Comparison of ENCODE assay signal across 24 mouse cellular contexts in the genomic region with DNA sequence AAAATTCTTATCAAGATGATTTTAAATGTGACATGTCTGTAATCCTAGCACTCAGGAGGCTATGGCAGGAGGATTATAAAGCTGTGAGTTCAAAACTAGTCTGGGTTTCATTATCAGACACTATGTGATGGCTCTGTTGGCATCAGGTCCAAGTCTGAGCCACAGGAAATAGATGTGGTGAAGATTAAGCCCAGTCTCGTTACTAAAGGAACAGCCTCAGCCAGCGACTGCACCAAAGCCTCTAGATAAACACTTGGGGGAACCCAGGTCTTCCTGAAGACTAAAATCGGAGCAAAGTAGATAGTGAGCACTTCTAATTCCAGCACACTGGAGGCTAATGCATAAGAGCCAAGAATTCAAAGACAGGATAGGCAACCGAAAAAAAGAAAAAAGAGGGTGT. TPM values are rescaled to one million over a fixed set of nuclear protein-coding genes. Genes with fewer than 3 reads are reported as not detected.
DNase-seq lines count a peak whose midpoint lies in the region; ATAC-seq and TF ChIP-seq lines count a peak whose summit lies in the region.
"Had no signal": no experiment of that assay in that cellular context is flagged by ENCODE, and none has a peak within 500 bp of the region (broad histone marks: within the 10 kb centered on the region; RNA-seq: fewer than 3 reads in every experiment).

No protein-coding gene starts in this region.

- WGBS in liver, postnatal 0 days (ENCODE audit: insufficient replicate concordance), result 16% methylated on average over 4 of the region's 4 CpGs
- 16% methylated on average over 4 of the region's 4 CpGs for WGBS in liver, embryonic 12.5 days (ENCODE audit: insufficient replicate concordance)
- 62% methylated on average over 4 of the region's 4 CpGs for WGBS in intestine, embryonic 16.5 days

- H3K9me3 ChIP-seq in liver, postnatal 0 days (ENCODE audit: low read length), result no peaks in the 10 kb centered on the region
- H3K9me3 ChIP-seq in liver, embryonic 12.5 days (replicated peaks), result no peaks in the 10 kb centered on the region
- no peaks in the 10 kb centered on the region for H3K9me3 ChIP-seq in intestine, embryonic 16.5 days (ENCODE audit: control insufficient read depth, low read length)
- H3K9me3 ChIP-seq: embryonic facial prominence, embryonic 12.5 days; forebrain, embryonic 15.5 days; heart, embryonic 15.5 days; hindbrain, embryonic 15.5 days had no signal

- H3K4me3 ChIP-seq in liver, postnatal 0 days (ENCODE audit: low read depth, low read length), result no peak overlapping the region
- no peak overlapping the region for H3K4me3 ChIP-seq in liver, embryonic 12.5 days
- H3K4me3 ChIP-seq in intestine, embryonic 16.5 days (ENCODE audit: low read length), result no peak overlapping the region
- H3K4me3 ChIP-seq: embryonic facial prominence, embryonic 12.5 days; forebrain, embryonic 15.5 days; heart, adult 2 months; heart, embryonic 15.5 days; hindbrain, embryonic 15.5 days had no signal

- no peak for TF ChIP-seq CTCF in liver, postnatal 0 days (IDR thresholded peaks at IDR 0.05; ENCODE audit: low read depth)

- no peak for DNase-seq in liver, postnatal 0 days
- DNase-seq in gastrocnemius, adult 8-10 months (ENCODE audit: low spot score in 2 of 2), result no peak
- DNase-seq: adrenal gland, adult 8-10 months; adrenal gland, postnatal 36 days; B cell, adult 2 months; cerebellum, adult 11 months; cerebellum, adult 8-10 months; cerebellum, postnatal 14 days; gastrocnemius, postnatal 10 days; heart, adult 2 months; heart, postnatal 14 days had no signal

- H3K4me1 ChIP-seq in liver, postnatal 0 days (ENCODE audit: insufficient read depth), result peaks cover 14% of the 10 kb centered on the region
- H3K4me1 ChIP-seq in liver, embryonic 12.5 days, result no peaks in the 10 kb centered on the region; the same call in 1 of the 2 replicates
- peaks cover 11% of the 10 kb centered on the region for H3K4me1 ChIP-seq in intestine, embryonic 16.5 days (ENCODE audit: control insufficient read depth, insufficient read depth, low read length)
- H3K4me1 ChIP-seq: embryonic facial prominence, embryonic 12.5 days; forebrain, embryonic 15.5 days; heart, embryonic 15.5 days; hindbrain, embryonic 15.5 days had no signal

- H3K4me2 ChIP-seq in liver, postnatal 0 days (ENCODE audit: low read depth, low read length), result no peak overlapping the region
- H3K4me2 ChIP-seq in liver, embryonic 12.5 days, result no peak overlapping the region
- H3K4me2 ChIP-seq in intestine, embryonic 16.5 days (ENCODE audit: low read depth, low read length), result no peak overlapping the region
- H3K4me2 ChIP-seq: embryonic facial prominence, embryonic 12.5 days; forebrain, embryonic 15.5 days; heart, embryonic 11.5 days; heart, embryonic 15.5 days; hindbrain, embryonic 15.5 days had no signal

- H3K36me3 ChIP-seq in liver, postnatal 0 days (replicated peaks; ENCODE audit: insufficient read depth, low read length), result no peaks in the 10 kb centered on the region
- H3K36me3 ChIP-seq in liver, embryonic 12.5 days, result no peaks in the 10 kb centered on the region
- H3K36me3 ChIP-seq in intestine, embryonic 16.5 days (ENCODE audit: control insufficient read depth, insufficient read depth, low read length), result no peaks in the 10 kb centered on the region
- H3K36me3 ChIP-seq: embryonic facial prominence, embryonic 12.5 days; forebrain, embryonic 15.5 days; G1E; heart, embryonic 15.5 days; hindbrain, embryonic 15.5 days had no signal

- peak overlapping the region; percentile 34; the same call in 1 of the 2 replicates for H3K27ac ChIP-seq in liver, postnatal 0 days (ENCODE audit: low read depth)
- no peak overlapping the region for H3K27ac ChIP-seq in liver, embryonic 12.5 days
- H3K27ac ChIP-seq in intestine, embryonic 16.5 days (ENCODE audit: low read length), result 0 out of 2 replicates have a peak overlapping the region, but pooled peaks have one; percentile 4
- H3K27ac ChIP-seq: embryonic facial prominence, embryonic 12.5 days; forebrain, embryonic 15.5 days; heart, adult 2 months; heart, embryonic 15.5 days; hindbrain, embryonic 15.5 days had no signal

- no peak overlapping the region for H3K9ac ChIP-seq in liver, postnatal 0 days (replicated peaks)
- H3K9ac ChIP-seq in liver, embryonic 12.5 days, result no peak overlapping the region
- no peak overlapping the region for H3K9ac ChIP-seq in intestine, embryonic 16.5 days (ENCODE audit: low read depth, low read length)
- H3K9ac ChIP-seq: embryonic facial prominence, embryonic 12.5 days; forebrain, embryonic 15.5 days; heart, embryonic 15.5 days; hindbrain, embryonic 15.5 days had no signal

- no peak for TF ChIP-seq EP300 in liver, postnatal 0 days (IDR thresholded peaks at IDR 0.05; ENCODE audit: low read depth)

- ATAC-seq in liver, postnatal 0 days, result no peak
- ATAC-seq in liver, embryonic 12.5 days, result no peak
- peak; percentile 70 for ATAC-seq in common myeloid progenitor, adult 5-6 weeks (replicated peaks; ENCODE audit: low read depth, poor library complexity, severe bottlenecking)
- ATAC-seq in intestine, embryonic 16.5 days, result peak; percentile 16; the same call in 1 of the 2 replicates
- no peak for ATAC-seq in cerebellum, adult (ENCODE audit: insufficient number of reproducible peaks, low FRiP score, low TSS enrichment)
- ATAC-seq: CD4-positive, CD25-positive, alpha-beta regulatory T cell, adult 4 months; forebrain, embryonic 15.5 days had no signal

- no peaks in the 10 kb centered on the region for H3K27me3 ChIP-seq in liver, postnatal 0 days (ENCODE audit: insufficient read depth, low read length)
- H3K27me3 ChIP-seq in liver, embryonic 12.5 days (replicated peaks), result no peaks in the 10 kb centered on the region
- no peaks in the 10 kb centered on the region for H3K27me3 ChIP-seq in intestine, embryonic 16.5 days (replicated peaks; ENCODE audit: control insufficient read depth, insufficient read depth, low read length)
- H3K27me3 ChIP-seq: embryonic facial prominence, embryonic 12.5 days; forebrain, embryonic 15.5 days; heart, embryonic 15.5 days; hindbrain, embryonic 15.5 days had no signal

RNA-seq across cellular contexts. Expression of a gene that starts 52.9 kb away (rescaled TPM):
- polyA plus RNA-seq in liver, postnatal 0 days (2015; fragmentation: Nextera tagmentation; extraction: Ambion mirVana), result 10.1 and 12.6 TPM in 2 replicates
- polyA plus RNA-seq in liver, embryonic 12.5 days (2016; fragmentation: Nextera tagmentation; extraction: Ambion mirVana), result 5.0 and 5.4 TPM in 2 replicates
- total RNA-seq in common myeloid progenitor, adult 5-6 weeks (2017), result not detected in 2 replicates
- polyA plus RNA-seq in intestine, embryonic 16.5 days (2015; fragmentation: Nextera tagmentation; extraction: Ambion mirVana), result 3.4 and 4.1 TPM in 2 replicates
- not detected for total RNA-seq in gastrocnemius, adult 8-10 months (2022)
- total RNA-seq: adrenal gland, adult 8-10 months; adrenal gland, postnatal 36 days; gastrocnemius, postnatal 10 days; gastrocnemius, postnatal 4 days; heart, adult 2 months; heart, postnatal 14 days had no signal
- polyA plus RNA-seq: CD4-positive, CD25-positive, alpha-beta regulatory T cell, adult 4 months; cortical plate, adult 2 months; forebrain, embryonic 15.5 days; G1E had no signal

Comparison
In these comparisons a context has a peak if more than half of its experiments do, and no peak if none do; other contexts are left out.
1. ATAC-seq: peak in common myeloid progenitor, adult 5-6 weeks (single experiment) and intestine, embryonic 16.5 days (single experiment); none in liver, postnatal 0 days (single experiment), liver, embryonic 12.5 days (single experiment) and cerebellum, adult (single experiment).